Mouse (Mus musculus) thymus, adult 2 months (tissue): ENCODE measurements around the gene Ppp1r21.

Source experiments
- CTCF ChIP-seq: fragments of 200-500 bp; IDR thresholded peaks from 2 replicates; pipeline ENCODE4 v1.5.1; 2012; ENCODE audit warnings: mild to moderate bottlenecking, control low read depth, low read length, moderate library complexity, borderline replicate concordance; ENCODE audit not compliant: control insufficient read depth, poor library complexity, insufficient read depth; ENCODE audit errors: extremely low read depth
- POLR2A ChIP-seq: fragments of 200-500 bp; IDR thresholded peaks from 2 replicates; pipeline ENCODE4 v1.6.1; 2012; ENCODE audit warnings: mild to moderate bottlenecking, low read length, control low read depth, moderate library complexity; ENCODE audit not compliant: control insufficient read depth, poor library complexity, insufficient read depth; ENCODE audit errors: extremely low read depth

DNA sequence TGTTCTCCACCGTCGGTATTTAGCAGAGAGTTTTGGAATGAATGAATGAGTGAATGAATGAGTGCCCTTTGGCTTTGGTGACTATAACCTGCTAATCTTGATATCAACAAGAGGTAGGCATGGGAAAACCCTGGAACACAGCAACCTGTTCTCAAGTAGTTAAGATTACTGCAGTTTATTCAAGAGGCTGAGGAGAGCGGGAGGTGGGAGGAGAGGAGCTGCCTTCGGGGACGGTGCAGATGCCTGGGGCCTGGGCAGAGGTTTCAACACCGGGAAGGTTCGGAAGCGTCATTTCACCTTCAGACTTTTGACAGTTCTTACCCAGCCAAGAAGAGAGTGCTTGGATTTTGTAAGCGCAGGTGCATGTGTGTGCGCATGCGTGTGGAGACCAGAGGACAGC, 53.1 kb downstream of the Ppp1r21 start:
- TF ChIP-seq CTCF (no peak), POLR2A (no peak)
